Mouse (Mus musculus): ENCODE results near the gene Aldh4a1. TPM values are rescaled to one million over a fixed set of nuclear protein-coding genes. Genes with fewer than 3 reads are reported as not detected.

Gene Aldh4a1
- polyA plus RNA-seq, 1 experiment from 2014 or later = 14.5 TPM

DNA sequence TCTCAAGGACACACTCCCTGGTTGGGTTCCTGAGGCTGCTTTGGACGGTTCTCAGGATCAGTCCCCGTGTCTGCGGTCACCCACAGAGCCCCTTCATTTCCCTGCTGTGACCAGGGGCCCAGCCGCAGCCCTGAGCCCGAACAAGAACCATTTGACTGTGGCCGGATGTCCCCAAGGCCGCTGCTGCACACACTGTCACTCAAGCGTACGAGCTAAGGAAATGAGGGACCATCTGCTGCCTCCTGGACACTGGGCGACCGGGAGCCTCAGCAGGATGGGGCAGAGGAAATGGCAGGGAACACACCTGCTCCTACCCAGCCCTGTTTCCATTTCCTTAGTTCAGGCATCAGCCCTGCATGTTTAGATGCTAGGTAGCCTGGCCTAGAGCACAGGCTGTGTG, 28.2 kb downstream of the Aldh4a1 start:
- WGBS = 79% methylated on average over 11 of the region's 11 CpGs
- ATAC-seq (replicated peaks; ENCODE audit: low FRiP score) = no peak
- H3K36me3 ChIP-seq (ENCODE audit: control insufficient read depth, insufficient read depth, low read length) = no peaks in the 10 kb centered on the region
- no peak overlapping the region for H3K9ac ChIP-seq (ENCODE audit: low read length)
- no peaks in the 10 kb centered on the region for H3K9me3 ChIP-seq (ENCODE audit: control insufficient read depth, low read length)
- no peak overlapping the region for H3K4me3 ChIP-seq (ENCODE audit: low read depth, low read length)
- DNase-seq (ENCODE audit: low spot score) = no peak
- no peaks in the 10 kb centered on the region for H3K27me3 ChIP-seq (ENCODE audit: control insufficient read depth, insufficient read depth, low read length)
- no peak overlapping the region for H3K4me2 ChIP-seq (ENCODE audit: low read depth, low read length, severe bottlenecking)
- no peaks in the 10 kb centered on the region for H3K4me1 ChIP-seq (replicated peaks; ENCODE audit: control insufficient read depth, insufficient read depth, low read length)
- H3K27ac ChIP-seq (ENCODE audit: low read depth, low read length) = no peak overlapping the region

DNA sequence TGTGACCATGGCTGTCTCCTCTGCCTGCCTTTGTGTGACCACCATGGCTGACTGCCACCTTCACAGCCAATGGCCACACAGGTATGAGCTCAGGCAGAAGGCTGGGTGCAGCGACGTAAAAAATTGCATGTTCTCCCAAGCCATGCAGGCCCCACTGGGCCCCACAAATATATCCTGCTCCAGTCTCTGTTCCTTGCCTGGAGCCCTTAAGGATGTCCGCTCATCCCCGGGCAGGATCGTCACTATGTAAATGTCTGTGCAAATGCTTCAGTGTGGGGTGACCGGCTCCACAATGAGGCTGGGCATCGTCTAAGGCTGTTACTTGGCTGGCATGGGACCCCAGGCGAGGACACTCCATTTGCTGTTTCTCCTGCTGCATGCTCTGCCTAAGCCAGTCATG, 30.6 kb downstream of the Aldh4a1 start, which contains the start of gene Tas1r2:
Gene Tas1r2, plus strand, starts transcription at position 301 of the 400 bp plus-strand sequence.
- WGBS = 85% methylated on average over 8 of the region's 8 CpGs
- Histone ChIP-seq H3K4me3 (ENCODE audit: low read depth, low read length) (no peak within 1 kb of the TSS), H3K27ac (ENCODE audit: low read depth, low read length) (no peak within 1 kb of the TSS), H3K9me3 (ENCODE audit: control insufficient read depth, low read length) (no peaks in the 10 kb centered on the region), H3K36me3 (ENCODE audit: control insufficient read depth, insufficient read depth, low read length) (no peaks in the 10 kb centered on the region), H3K27me3 (ENCODE audit: control insufficient read depth, insufficient read depth, low read length) (no peaks in the 10 kb centered on the region), H3K9ac (ENCODE audit: low read length) (no peak within 1 kb of the TSS), H3K4me2 (ENCODE audit: low read depth, low read length, severe bottlenecking) (no peak within 1 kb of the TSS), H3K4me1 (replicated peaks; ENCODE audit: control insufficient read depth, insufficient read depth, low read length) (no peaks in the 10 kb centered on the region)
- ATAC-seq (replicated peaks; ENCODE audit: low FRiP score) = no peak
- no peak for DNase-seq (ENCODE audit: low spot score)

DNA sequence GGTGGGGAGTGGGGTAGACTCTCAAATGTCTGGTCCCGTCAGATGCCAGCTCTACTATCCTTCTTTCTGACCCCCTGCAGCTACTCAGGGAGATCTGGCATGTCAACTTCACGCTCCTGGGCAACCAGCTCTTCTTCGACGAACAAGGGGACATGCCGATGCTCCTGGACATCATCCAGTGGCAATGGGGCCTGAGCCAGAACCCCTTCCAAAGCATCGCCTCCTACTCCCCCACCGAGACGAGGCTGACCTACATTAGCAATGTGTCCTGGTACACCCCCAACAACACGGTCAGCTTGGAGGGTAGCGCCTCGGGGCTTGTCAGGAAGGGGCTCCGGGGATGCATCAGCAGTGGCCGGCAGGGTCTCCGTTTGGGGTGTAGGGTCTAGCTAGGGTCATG, 39.2 kb downstream of the Aldh4a1 start:
- no peak overlapping the region for H3K27ac ChIP-seq (ENCODE audit: low read depth, low read length)
- WGBS = 92% methylated on average over 14 of the region's 14 CpGs
- DNase-seq (ENCODE audit: low spot score) = no peak

DNA sequence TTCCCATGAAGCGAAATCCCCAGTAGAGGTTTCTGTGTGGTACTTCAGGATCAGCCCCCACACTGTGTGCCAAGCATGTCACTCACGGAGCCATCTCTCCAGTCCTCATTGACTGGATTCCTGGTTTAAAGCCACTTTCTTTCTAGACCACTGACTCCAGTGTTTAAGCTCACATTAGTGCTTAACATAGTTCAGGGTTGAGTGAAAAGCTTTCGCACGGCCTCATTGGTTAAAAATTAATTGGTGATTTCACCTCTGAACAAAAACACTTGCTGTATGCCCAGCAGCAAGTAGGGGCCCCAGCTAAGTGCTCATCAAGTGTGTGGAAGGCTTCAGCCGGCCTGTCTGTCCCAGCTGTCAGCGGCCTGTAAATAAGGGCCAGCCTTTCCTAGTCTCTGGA, 45.0 kb downstream of the Aldh4a1 start:
- no peaks in the 10 kb centered on the region; the same call in 1 of the 2 replicates for H3K4me1 ChIP-seq (replicated peaks; ENCODE audit: control insufficient read depth, insufficient read depth, low read length)
- WGBS = 32% methylated on average over 6 of the region's 6 CpGs
- ATAC-seq (replicated peaks; ENCODE audit: low FRiP score) = peak; percentile 42; the same call in 1 of the 2 replicates
- H3K27me3 ChIP-seq (ENCODE audit: control insufficient read depth, insufficient read depth, low read length) = peaks cover 2% of the 10 kb centered on the region; the same call in 1 of the 2 replicates
- no peaks in the 10 kb centered on the region for H3K9me3 ChIP-seq (ENCODE audit: control insufficient read depth, low read length)
- no peaks in the 10 kb centered on the region for H3K36me3 ChIP-seq (ENCODE audit: control insufficient read depth, insufficient read depth, low read length)
- no peak overlapping the region for H3K9ac ChIP-seq (ENCODE audit: low read length)
- H3K27ac ChIP-seq (ENCODE audit: low read depth, low read length) = no peak overlapping the region
- no peak for DNase-seq (ENCODE audit: low spot score)
- H3K4me2 ChIP-seq (ENCODE audit: low read depth, low read length, severe bottlenecking) = no peak overlapping the region
- no peak overlapping the region for H3K4me3 ChIP-seq (ENCODE audit: low read depth, low read length)

More for the DNA sequence above, 39.2 kb downstream of the Aldh4a1 start:
- Histone ChIP-seq H3K9me3 (ENCODE audit: control insufficient read depth, low read length) (no peaks in the 10 kb centered on the region), H3K27me3 (ENCODE audit: control insufficient read depth, insufficient read depth, low read length) (0 out of 2 replicates have a peak, but pooled peaks cover 2% of the 10 kb centered on the region), H3K9ac (ENCODE audit: low read length) (no peak overlapping the region), H3K36me3 (ENCODE audit: control insufficient read depth, insufficient read depth, low read length) (no peaks in the 10 kb centered on the region), H3K4me1 (replicated peaks; ENCODE audit: control insufficient read depth, insufficient read depth, low read length) (no peaks in the 10 kb centered on the region), H3K4me3 (ENCODE audit: low read depth, low read length) (no peak overlapping the region), H3K4me2 (ENCODE audit: low read depth, low read length, severe bottlenecking) (no peak overlapping the region)
- no peak for ATAC-seq (replicated peaks; ENCODE audit: low FRiP score)

DNA sequence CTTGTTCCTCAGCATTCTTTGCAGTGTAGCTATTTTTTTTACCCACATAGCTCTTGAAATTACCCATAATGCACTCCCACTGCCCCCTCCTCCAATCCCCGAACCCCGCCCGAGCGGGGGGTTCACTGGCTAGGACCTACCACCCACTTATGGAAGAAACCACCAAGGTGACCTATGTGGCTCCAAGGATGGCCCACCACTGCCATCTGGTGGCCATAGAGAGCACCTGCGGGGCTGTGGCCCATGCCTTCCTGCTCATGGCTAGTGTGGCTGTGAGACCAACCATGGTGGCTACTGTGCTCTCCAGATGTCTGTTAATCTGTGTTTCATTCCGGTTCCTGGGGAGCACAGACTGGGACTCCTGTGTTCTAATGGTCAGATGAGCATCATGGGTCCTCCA, 47.2 kb downstream of the Aldh4a1 start:
- Histone ChIP-seq H3K4me1 (replicated peaks; ENCODE audit: control insufficient read depth, insufficient read depth, low read length) (no peaks in the 10 kb centered on the region; the same call in 1 of the 2 replicates), H3K9me3 (ENCODE audit: control insufficient read depth, low read length) (no peaks in the 10 kb centered on the region), H3K36me3 (ENCODE audit: control insufficient read depth, insufficient read depth, low read length) (no peaks in the 10 kb centered on the region), H3K27ac (ENCODE audit: low read depth, low read length) (no peak overlapping the region), H3K9ac (ENCODE audit: low read length) (no peak overlapping the region), H3K4me2 (ENCODE audit: low read depth, low read length, severe bottlenecking) (no peak overlapping the region), H3K27me3 (ENCODE audit: control insufficient read depth, insufficient read depth, low read length) (no peaks in the 10 kb centered on the region; the same call in 1 of the 2 replicates), H3K4me3 (ENCODE audit: low read depth, low read length) (no peak overlapping the region)
- DNase-seq (ENCODE audit: low spot score) (peak; percentile 85), ATAC-seq (replicated peaks; ENCODE audit: low FRiP score) (peak; percentile 53; the same call in 1 of the 2 replicates)
- WGBS = 26% methylated on average over 6 of the region's 6 CpGs

DNA sequence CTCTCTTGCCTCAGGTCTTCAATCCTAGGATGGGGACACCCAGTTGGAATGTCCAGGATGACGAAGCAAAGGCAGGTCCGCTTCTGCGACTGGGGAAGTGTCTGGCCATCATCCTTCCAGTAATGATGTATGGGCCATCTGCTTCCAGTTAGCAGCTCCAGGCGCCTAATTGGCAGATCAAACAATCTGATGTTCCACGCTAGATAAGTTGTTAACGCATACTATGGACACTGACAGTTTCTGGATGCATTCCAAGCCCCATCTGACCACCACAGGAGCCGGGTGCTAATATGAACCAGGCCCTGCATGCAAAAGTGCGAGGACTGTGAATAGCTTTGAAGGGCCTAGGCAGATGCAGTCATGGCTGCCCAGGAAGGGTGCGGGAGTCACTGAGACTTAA, 53.0 kb downstream of the Aldh4a1 start:
- Histone ChIP-seq H3K27ac (ENCODE audit: low read depth, low read length) (no peak overlapping the region), H3K36me3 (ENCODE audit: control insufficient read depth, insufficient read depth, low read length) (no peaks in the 10 kb centered on the region), H3K4me3 (ENCODE audit: low read depth, low read length) (no peak overlapping the region), H3K4me2 (ENCODE audit: low read depth, low read length, severe bottlenecking) (no peak overlapping the region), H3K27me3 (ENCODE audit: control insufficient read depth, insufficient read depth, low read length) (no peaks in the 10 kb centered on the region), H3K9me3 (ENCODE audit: control insufficient read depth, low read length) (peaks cover 7% of the 10 kb centered on the region; the same call in 1 of the 2 replicates), H3K4me1 (replicated peaks; ENCODE audit: control insufficient read depth, insufficient read depth, low read length) (no peaks in the 10 kb centered on the region), H3K9ac (ENCODE audit: low read length) (no peak overlapping the region)
- DNase-seq (ENCODE audit: low spot score) (no peak), ATAC-seq (replicated peaks; ENCODE audit: low FRiP score) (no peak)
- WGBS = 69% methylated on average over 9 of the region's 9 CpGs

DNA sequence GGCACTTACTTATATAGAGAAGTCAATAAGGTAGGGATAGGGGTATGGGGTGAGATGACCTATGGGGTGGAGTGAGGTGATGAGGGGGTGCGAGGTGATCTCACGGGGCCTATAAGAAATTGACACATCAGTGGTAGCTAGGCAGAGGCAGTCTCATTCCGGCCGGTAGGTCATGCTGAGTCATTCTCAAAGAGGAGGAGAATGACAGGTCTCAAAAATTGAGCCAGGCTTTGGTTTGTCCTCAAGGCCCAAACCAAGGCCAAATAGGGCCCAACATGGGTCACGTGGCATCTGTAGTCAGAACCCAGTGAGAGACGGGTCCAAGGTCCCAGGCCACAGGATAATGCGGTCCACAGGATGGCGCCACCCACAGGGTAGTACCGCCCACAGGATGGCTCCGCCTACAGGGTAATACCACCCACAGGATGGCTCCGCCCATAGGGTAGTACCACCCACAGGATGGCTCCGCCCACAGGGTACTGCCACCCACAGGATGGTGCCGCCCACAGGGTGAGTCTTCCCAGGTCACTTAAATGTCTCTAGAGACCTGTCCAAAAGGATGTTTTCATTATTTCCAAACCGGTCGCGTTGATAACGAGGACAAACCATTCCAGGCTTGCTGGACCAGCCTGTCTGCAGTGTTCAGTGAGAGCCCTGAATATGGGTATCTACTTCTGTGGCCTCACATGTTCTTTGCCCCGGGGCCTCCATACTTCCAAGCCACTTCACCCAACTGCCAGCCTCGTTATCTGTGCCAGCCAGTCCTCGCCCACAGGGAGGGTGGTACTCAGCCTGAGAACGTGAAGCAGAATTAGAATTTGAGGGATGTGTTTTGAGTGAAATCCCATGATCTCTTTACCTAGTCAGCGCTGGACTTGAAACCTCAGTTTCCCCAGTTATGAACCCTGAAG, 61.3 kb downstream of the Aldh4a1 start:
- Histone ChIP-seq H3K27ac (ENCODE audit: low read depth, low read length) (no peak overlapping the region), H3K4me2 (ENCODE audit: low read depth, low read length, severe bottlenecking) (no peak overlapping the region), H3K9me3 (ENCODE audit: control insufficient read depth, low read length) (peaks cover 5% of the 10 kb centered on the region), H3K4me1 (replicated peaks; ENCODE audit: control insufficient read depth, insufficient read depth, low read length) (no peaks in the 10 kb centered on the region), H3K4me3 (ENCODE audit: low read depth, low read length) (no peak overlapping the region), H3K27me3 (ENCODE audit: control insufficient read depth, insufficient read depth, low read length) (peaks cover 3% of the 10 kb centered on the region; the same call in 1 of the 2 replicates), H3K9ac (ENCODE audit: low read length) (no peak overlapping the region), H3K36me3 (ENCODE audit: control insufficient read depth, insufficient read depth, low read length) (no peaks in the 10 kb centered on the region)
- 77% methylated on average over 22 of the region's 22 CpGs for WGBS
- DNase-seq (ENCODE audit: low spot score) = no peak
- ATAC-seq (replicated peaks; ENCODE audit: low FRiP score) = no peak

DNA sequence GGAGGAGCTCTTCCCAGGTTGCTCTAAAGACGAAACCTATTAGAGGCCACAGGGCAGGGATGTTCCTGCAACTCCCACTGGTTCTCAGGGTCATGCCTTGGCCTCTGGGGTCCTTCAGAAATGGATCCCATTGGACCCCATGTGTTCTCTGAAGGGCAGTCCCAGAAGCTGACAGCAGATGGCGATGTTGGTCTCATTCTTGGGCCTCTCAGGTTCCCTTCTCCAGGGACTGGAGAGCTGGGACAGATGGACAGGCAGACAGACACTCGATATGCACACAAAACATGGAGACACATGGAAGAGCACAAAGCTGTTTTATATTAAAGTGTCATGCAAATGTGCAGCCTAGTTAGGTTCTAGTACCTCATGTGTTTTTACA, 62.0 kb downstream of the Aldh4a1 start:
- no peak overlapping the region for H3K27ac ChIP-seq (ENCODE audit: low read depth, low read length)
- H3K27me3 ChIP-seq (ENCODE audit: control insufficient read depth, insufficient read depth, low read length) = peaks cover 3% of the 10 kb centered on the region; the same call in 1 of the 2 replicates
- no peaks in the 10 kb centered on the region for H3K36me3 ChIP-seq (ENCODE audit: control insufficient read depth, insufficient read depth, low read length)
- no peak for ATAC-seq (replicated peaks; ENCODE audit: low FRiP score)
- H3K4me3 ChIP-seq (ENCODE audit: low read depth, low read length) = no peak overlapping the region
- WGBS = 19% methylated on average over 3 of the region's 3 CpGs
- no peak overlapping the region for H3K9ac ChIP-seq (ENCODE audit: low read length)
- no peak overlapping the region for H3K4me2 ChIP-seq (ENCODE audit: low read depth, low read length, severe bottlenecking)
- peak; percentile 87 for DNase-seq (ENCODE audit: low spot score)
- no peaks in the 10 kb centered on the region for H3K4me1 ChIP-seq (replicated peaks; ENCODE audit: control insufficient read depth, insufficient read depth, low read length)
- no peaks in the 10 kb centered on the region; the same call in none of the 2 replicates for H3K9me3 ChIP-seq (ENCODE audit: control insufficient read depth, low read length)
